Mouse (Mus musculus) gastrocnemius, adult 18-20 months (tissue): Measurements from ENCODE around the gene Phf23. TPM values are rescaled to one million over a fixed set of nuclear protein-coding genes. Genes with fewer than 3 reads are reported as not detected.

ENCODE experiments used
- DNase-seq: peaks from one replicate; pipeline ENCODE4 v3.0.0; 2021; ENCODE audit warnings: low spot score
- total RNA-seq, 2 experiments: library from RNA; stranded (reverse); gene quantifications; 2 replicates each; pipeline ENCODE4 v1.2.3; 2021

Phf23 gene
- total RNA-seq, 2 experiments from 2014 or later = 18.0 to 19.2 TPM

- no peak for DNase-seq
These were observed 25.4 kb upstream of the Phf23 start for GRCm38 (mm10) chr11:69970222-69970621.

GRCm38 (mm10) chr11:69970775-69971174, 24.8 kb upstream of the Phf23 start:
- no peak for DNase-seq

GRCm38 (mm10) chr11:69974907-69975306, 20.7 kb upstream of the Phf23 start:
- no peak for DNase-seq

GRCm38 (mm10) chr11:69976271-69976670, 19.3 kb upstream of the Phf23 start:
- no peak for DNase-seq

- DNase-seq = no peak
These were observed 15.8 kb upstream of the Phf23 start for GRCm38 (mm10) chr11:69979827-69980195.

GRCm38 (mm10) chr11:69980196-69981140, 15.1 kb upstream of the Phf23 start:
- peak; percentile 98 for DNase-seq

- DNase-seq = peak; percentile 31
These were observed 14.3 kb upstream of the Phf23 start, which contains the start of gene Ctdnep1 for GRCm38 (mm10) chr11:69981141-69981762. Gene Ctdnep1, plus strand, starts transcription at chr11:69981156.

GRCm38 (mm10) chr11:69982225-69982624, 13.4 kb upstream of the Phf23 start, which contains the start of gene Elp5:
Gene Elp5, minus strand, starts transcription at chr11:69982517.
- DNase-seq = no peak

GRCm38 (mm10) chr11:69982877-69983276, 12.7 kb upstream of the Phf23 start:
- peak; percentile 77 for DNase-seq

- DNase-seq = peak; percentile 81
These were observed 12.2 kb upstream of the Phf23 start for GRCm38 (mm10) chr11:69983377-69983776.

- no peak for DNase-seq
These were observed 11.1 kb upstream of the Phf23 start for GRCm38 (mm10) chr11:69984431-69984830.

- no peak for DNase-seq
These were observed 5.6 kb upstream of the Phf23 start for GRCm38 (mm10) chr11:69989949-69990348.

- DNase-seq = peak; percentile 97
These were observed 4.5 kb upstream of the Phf23 start, which contains the start of gene Gabarap for GRCm38 (mm10) chr11:69990850-69991691. Gene Gabarap, plus strand, starts transcription at chr11:69991143.

GRCm38 (mm10) chr11:69991711-69992110, 3.9 kb upstream of the Phf23 start:
- DNase-seq = no peak

- no peak for DNase-seq
These were observed 3.2 kb upstream of the Phf23 start for GRCm38 (mm10) chr11:69992396-69992795.

- DNase-seq = no peak
These were observed 2.6 kb upstream of the Phf23 start for GRCm38 (mm10) chr11:69992932-69993331.

GRCm38 (mm10) chr11:69994401-69995090, 1.0 kb upstream of the Phf23 start:
- no peak for DNase-seq

- peak; percentile 43 for DNase-seq
These were observed 834 bp downstream of the Phf23 start for GRCm38 (mm10) chr11:69996161-69997061.

GRCm38 (mm10) chr11:69997070-69997509, 1.5 kb downstream of the Phf23 start:
- peak; percentile 90 for DNase-seq
